Mouse (Mus musculus): Measurements from ENCODE around the gene Rbm3. TPM values are rescaled to one million over a fixed set of nuclear protein-coding genes. Genes with fewer than 3 reads are reported as not detected.
A peak's percentile ranks its signal among the peaks of the same experiment; 100 is the strongest.
"Not testable (repeated sequence)": the region's sequence is repeated elsewhere in the genome, so short reads cannot be mapped to it uniquely, and the experiment has no call there.

The Rbm3 gene
- polyA plus RNA-seq, 1 experiment, result 19.6 TPM

DNA sequence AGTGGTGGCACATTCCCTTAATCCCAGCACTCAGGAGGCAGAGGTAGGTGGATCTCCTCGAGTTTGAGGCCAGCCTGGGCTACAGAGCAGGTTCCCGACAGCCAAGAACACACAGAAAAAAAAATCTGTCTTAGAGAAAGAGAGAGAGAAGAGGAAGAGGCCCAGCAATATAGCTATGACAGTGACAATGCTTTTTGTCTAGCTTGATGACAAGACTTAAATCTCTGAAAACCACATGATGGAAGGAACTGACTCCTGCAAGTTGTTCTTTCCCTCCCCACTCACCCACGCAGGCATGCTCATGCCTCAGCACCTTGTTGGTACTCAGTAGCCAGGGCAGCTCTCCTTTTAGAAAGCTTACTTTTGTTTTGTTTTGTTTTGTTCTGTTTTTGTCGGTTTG is 46.2 kb downstream of the Rbm3 start:
- H3K36me3 ChIP-seq (ENCODE audit: control insufficient read depth, insufficient read depth, low read length), result no peaks in the 10 kb centered on the region

DNA sequence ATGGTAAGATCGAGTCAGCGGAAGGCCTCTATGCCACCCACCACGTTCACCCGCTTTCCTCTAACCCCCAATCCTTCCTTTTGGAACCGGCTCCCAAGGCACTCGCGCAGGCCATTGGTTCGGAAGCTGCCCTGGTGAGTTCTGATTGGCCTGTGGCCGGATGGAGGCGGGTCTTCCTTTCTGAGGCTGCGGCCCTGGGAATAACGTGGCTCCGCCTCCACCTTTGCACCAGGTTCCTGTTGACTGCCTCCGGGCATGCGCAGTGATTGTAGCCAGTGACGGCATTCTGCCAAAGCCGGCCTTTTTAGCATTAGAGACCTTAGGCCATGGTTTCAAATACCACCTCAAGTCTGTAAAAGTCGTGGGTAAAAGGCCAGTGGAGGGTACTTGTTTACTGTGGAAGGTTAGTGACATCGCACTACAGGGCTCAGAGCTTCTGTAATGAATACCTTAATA is 48.9 kb downstream of the Rbm3 start:
- H3K27ac ChIP-seq (ENCODE audit: control insufficient read depth, insufficient read depth, low read depth, low read length), result peak overlapping the region; percentile 81
- peak overlapping the region; percentile 65 for H3K4me3 ChIP-seq (ENCODE audit: control insufficient read depth, low read depth, low read length)
- H3K27me3 ChIP-seq (ENCODE audit: control insufficient read depth, insufficient read depth, low read length), result no peaks in the 10 kb centered on the region
- H3K36me3 ChIP-seq (ENCODE audit: control insufficient read depth, insufficient read depth, low read length), result no peaks in the 10 kb centered on the region
- TF ChIP-seq CTCF (IDR thresholded peaks at IDR 0.05; ENCODE audit: control insufficient read depth, insufficient read depth, insufficient replicate concordance, low read depth, low read length), result no peak
- TF ChIP-seq POLR2A (IDR thresholded peaks at IDR 0.05; ENCODE audit: control insufficient read depth, low read depth, low read length), result no peak
- H3K4me1 ChIP-seq (ENCODE audit: control insufficient read depth, insufficient read depth, low read length), result no peaks in the 10 kb centered on the region

More for the DNA sequence above, 46.2 kb downstream of the Rbm3 start:
- Histone ChIP-seq H3K4me3 (ENCODE audit: control insufficient read depth, low read depth, low read length) (no peak overlapping the region), H3K27me3 (ENCODE audit: control insufficient read depth, insufficient read depth, low read length) (no peaks in the 10 kb centered on the region), H3K27ac (ENCODE audit: control insufficient read depth, insufficient read depth, low read depth, low read length) (no peak overlapping the region), H3K4me1 (ENCODE audit: control insufficient read depth, insufficient read depth, low read length) (no peaks in the 10 kb centered on the region)
- TF ChIP-seq POLR2A (IDR thresholded peaks at IDR 0.05; ENCODE audit: control insufficient read depth, low read depth, low read length) (no peak), CTCF (IDR thresholded peaks at IDR 0.05; ENCODE audit: control insufficient read depth, insufficient read depth, insufficient replicate concordance, low read depth, low read length) (no peak)

DNA sequence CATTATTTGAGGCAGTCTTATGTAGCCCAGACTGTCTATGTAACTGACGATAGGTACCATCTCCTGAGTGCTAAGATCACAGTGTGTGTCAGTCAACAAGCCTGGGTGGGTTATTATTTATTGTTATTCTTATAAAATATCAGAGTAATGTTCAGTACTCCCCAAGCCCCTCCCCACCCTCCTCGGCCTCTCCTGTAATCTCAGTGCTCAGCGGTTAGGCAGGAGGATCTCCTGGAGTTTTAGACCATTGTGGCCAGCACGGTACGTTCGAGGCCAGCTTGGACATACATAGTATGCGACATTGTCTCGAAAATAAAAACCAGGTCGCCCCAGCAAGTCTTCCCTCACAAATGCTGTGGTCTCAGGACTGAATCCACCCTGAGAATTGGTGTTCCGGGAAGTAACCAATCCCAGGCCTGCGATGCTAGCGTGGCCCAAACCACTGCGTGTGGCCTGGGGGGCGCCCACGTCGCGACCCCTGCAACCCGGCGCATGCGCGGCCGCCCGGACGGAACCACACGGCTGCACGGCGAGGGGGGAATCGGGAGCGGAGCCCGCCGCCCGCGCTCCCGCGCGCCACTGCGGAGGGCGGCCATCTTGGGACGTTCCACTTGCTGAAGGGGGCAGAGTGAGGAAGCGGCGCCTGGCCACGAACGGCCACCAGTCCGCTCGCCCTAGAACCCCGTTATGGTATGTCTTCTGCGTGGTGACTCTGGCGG is 49.5 kb downstream of the Rbm3 start:
- peak overlapping the region; percentile 81 for H3K27ac ChIP-seq (ENCODE audit: control insufficient read depth, insufficient read depth, low read depth, low read length)
- H3K27me3 ChIP-seq (ENCODE audit: control insufficient read depth, insufficient read depth, low read length); H3K36me3 ChIP-seq (ENCODE audit: control insufficient read depth, insufficient read depth, low read length); H3K4me1 ChIP-seq (ENCODE audit: control insufficient read depth, insufficient read depth, low read length): not testable (repeated sequence)
- H3K4me3 ChIP-seq (ENCODE audit: control insufficient read depth, low read depth, low read length), result peak overlapping the region; percentile 65

DNA sequence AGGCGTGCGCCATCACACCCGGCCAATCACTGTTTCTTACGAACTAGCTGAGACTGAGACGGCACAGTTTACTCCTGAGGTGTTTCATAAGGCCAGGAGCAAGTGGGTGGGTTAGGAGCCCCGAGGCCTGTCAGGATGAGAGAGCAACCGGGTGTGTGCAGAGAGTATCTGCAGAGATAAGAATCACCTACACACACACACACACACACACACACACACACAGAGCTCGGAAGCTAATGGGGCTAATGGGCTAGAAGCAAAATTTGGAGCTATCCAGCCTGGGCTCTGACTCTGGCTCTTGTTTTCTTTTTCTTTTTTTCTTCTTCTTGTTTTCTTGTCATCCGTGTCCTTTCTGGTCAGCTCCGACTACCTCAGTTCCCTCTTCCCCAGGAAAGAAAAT is 50.1 kb downstream of the Rbm3 start:
- Histone ChIP-seq H3K27me3 (ENCODE audit: control insufficient read depth, insufficient read depth, low read length) (no peaks in the 10 kb centered on the region), H3K36me3 (ENCODE audit: control insufficient read depth, insufficient read depth, low read length) (no peaks in the 10 kb centered on the region), H3K4me3 (ENCODE audit: control insufficient read depth, low read depth, low read length) (no peak overlapping the region), H3K4me1 (ENCODE audit: control insufficient read depth, insufficient read depth, low read length) (no peaks in the 10 kb centered on the region), H3K27ac (ENCODE audit: control insufficient read depth, insufficient read depth, low read depth, low read length) (no peak overlapping the region)
- no peak for TF ChIP-seq CTCF (IDR thresholded peaks at IDR 0.05; ENCODE audit: control insufficient read depth, insufficient read depth, insufficient replicate concordance, low read depth, low read length)

DNA sequence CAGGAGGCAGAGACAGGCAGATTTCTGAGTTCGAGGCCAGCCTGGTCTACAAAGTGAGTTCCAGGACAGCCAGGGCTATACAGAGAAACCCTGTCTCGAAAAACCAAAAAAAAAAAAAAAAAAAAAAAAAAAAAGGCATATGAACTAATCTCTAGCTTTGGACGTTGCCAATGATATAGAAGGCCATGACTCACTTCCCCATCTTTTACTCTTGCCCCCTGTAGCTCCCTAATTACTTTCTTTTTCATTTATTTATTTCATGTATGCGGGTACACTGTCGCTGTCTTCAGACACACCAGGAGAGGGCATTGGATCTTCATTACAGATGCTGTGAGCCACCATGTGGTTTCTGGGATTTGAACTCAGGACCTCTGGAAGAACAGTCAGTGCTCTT is 54.7 kb downstream of the Rbm3 start:
- H3K4me3 ChIP-seq (ENCODE audit: control insufficient read depth, low read depth, low read length); H3K36me3 ChIP-seq (ENCODE audit: control insufficient read depth, insufficient read depth, low read length); H3K27ac ChIP-seq (ENCODE audit: control insufficient read depth, insufficient read depth, low read depth, low read length); H3K4me1 ChIP-seq (ENCODE audit: control insufficient read depth, insufficient read depth, low read length); H3K27me3 ChIP-seq (ENCODE audit: control insufficient read depth, insufficient read depth, low read length): not testable (repeated sequence)

DNA sequence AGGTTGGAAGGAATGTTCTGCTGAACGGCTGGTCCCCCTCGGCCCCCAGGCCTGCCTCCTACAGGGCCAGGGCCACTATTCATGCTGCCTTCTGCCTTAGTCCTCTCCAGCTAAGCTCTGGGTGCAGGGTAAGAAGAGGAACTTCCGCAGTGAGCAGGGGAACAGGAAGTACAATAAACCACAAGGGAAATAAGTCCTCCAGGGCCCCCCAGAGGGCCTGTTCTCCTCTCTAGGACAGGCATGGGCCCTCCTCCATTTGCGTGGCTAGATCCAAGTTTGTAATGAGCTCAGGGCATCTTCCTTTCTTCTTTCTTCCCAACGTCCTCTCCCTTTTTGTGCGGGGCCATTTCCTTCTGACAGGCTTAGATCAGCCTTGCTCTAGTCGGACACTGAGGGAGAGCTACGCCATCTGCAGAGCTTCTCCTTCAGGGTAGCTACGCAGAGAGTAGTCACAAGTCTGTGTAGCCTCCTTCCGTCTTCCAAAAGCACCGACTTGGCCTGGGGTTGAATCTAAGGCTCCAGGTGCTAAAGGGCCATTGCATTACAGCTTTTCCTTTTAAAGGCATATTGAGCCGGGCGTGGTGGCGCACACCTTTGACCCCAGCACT is 55.2 kb downstream of the Rbm3 start, which contains the start of gene Was:
Was (minus strand) TSS at position 153 of the 608 bp plus-strand sequence.
- Histone ChIP-seq H3K27ac (ENCODE audit: control insufficient read depth, insufficient read depth, low read depth, low read length) (no peak within 1 kb of the TSS), H3K4me1 (ENCODE audit: control insufficient read depth, insufficient read depth, low read length) (no peaks in the 10 kb centered on the region), H3K4me3 (ENCODE audit: control insufficient read depth, low read depth, low read length) (no peak within 1 kb of the TSS), H3K36me3 (ENCODE audit: control insufficient read depth, insufficient read depth, low read length) (no peaks in the 10 kb centered on the region), H3K27me3 (ENCODE audit: control insufficient read depth, insufficient read depth, low read length) (no peaks in the 10 kb centered on the region)
- TF ChIP-seq POLR2A (IDR thresholded peaks at IDR 0.05; ENCODE audit: control insufficient read depth, low read depth, low read length) (no peak), CTCF (IDR thresholded peaks at IDR 0.05; ENCODE audit: control insufficient read depth, insufficient read depth, insufficient replicate concordance, low read depth, low read length) (no peak)

DNA sequence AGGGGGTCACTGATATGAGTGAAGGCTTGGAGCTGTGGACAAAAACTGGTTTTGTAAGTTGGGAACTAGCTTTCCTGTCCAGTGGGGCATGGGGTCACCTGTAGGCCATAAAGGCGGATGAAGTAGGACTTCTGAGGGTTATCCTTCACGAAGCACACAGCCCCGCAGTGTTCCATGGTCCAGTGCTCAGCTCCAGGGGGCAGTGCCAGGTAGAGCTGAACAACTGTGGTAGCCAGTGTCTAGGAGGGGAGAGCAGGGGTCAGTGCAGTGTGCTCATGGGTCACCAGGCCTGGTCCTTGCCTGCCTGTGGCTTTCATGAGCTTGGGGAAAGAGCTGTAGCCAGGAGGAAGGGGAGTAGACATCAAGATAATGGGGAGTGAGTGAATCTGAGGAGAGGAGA is 55.9 kb downstream of the Rbm3 start:
- TF ChIP-seq CTCF (IDR thresholded peaks at IDR 0.05; ENCODE audit: control insufficient read depth, insufficient read depth, insufficient replicate concordance, low read depth, low read length) (no peak), POLR2A (IDR thresholded peaks at IDR 0.05; ENCODE audit: control insufficient read depth, low read depth, low read length) (no peak)
- Histone ChIP-seq H3K4me1 (ENCODE audit: control insufficient read depth, insufficient read depth, low read length) (no peaks in the 10 kb centered on the region), H3K27me3 (ENCODE audit: control insufficient read depth, insufficient read depth, low read length) (no peaks in the 10 kb centered on the region), H3K27ac (ENCODE audit: control insufficient read depth, insufficient read depth, low read depth, low read length) (no peak overlapping the region), H3K4me3 (ENCODE audit: control insufficient read depth, low read depth, low read length) (no peak overlapping the region), H3K36me3 (ENCODE audit: control insufficient read depth, insufficient read depth, low read length) (no peaks in the 10 kb centered on the region)

Other genes with a start within 250 kb of the Rbm3 start
- 6.9 and 7.2 TPM in 2 replicates for gene Pqbp1, start 246.6 kb downstream of the Rbm3 start, polyA plus RNA-seq (2012; rRNA removed)
- 19.0 and 21.0 TPM in 2 replicates for gene Timm17b, start 246.5 kb downstream of the Rbm3 start, polyA plus RNA-seq (2012; rRNA removed)
- gene Gm10491, start 238.0 kb downstream of the Rbm3 start, polyA plus RNA-seq (2012; rRNA removed), result not detected in 2 replicates
- not detected in 2 replicates for gene Gm10490, start 236.3 kb downstream of the Rbm3 start, polyA plus RNA-seq (2012; rRNA removed)
- gene Pcsk1n, start 226.1 kb downstream of the Rbm3 start, polyA plus RNA-seq (2012; rRNA removed), result 8.2 and 10.0 TPM in 2 replicates
- 0.32 and 0.41 TPM in 2 replicates for gene Eras, start 217.3 kb downstream of the Rbm3 start, polyA plus RNA-seq (2012; rRNA removed)
- gene Hdac6, start 198.0 kb downstream of the Rbm3 start, polyA plus RNA-seq (2012; rRNA removed), result 63.1 and 65.4 TPM in 2 replicates
- 16.8 and 22.1 TPM in 2 replicates for gene Gata1, start 167.8 kb downstream of the Rbm3 start, polyA plus RNA-seq (2012; rRNA removed)
- not detected in 2 replicates for gene Glod5, start 127.4 kb downstream of the Rbm3 start, polyA plus RNA-seq (2012; rRNA removed)
- 8.1 and 10.0 TPM in 2 replicates for gene Suv39h1, start 71.1 kb downstream of the Rbm3 start, polyA plus RNA-seq (2012; rRNA removed)
- 0.13 and 0.20 TPM in 2 replicates for gene Was, start 55.4 kb downstream of the Rbm3 start, polyA plus RNA-seq (2012; rRNA removed)
- 70.5 and 78.2 TPM in 2 replicates for gene Wdr13, start 13.0 kb downstream of the Rbm3 start, polyA plus RNA-seq (2012; rRNA removed)
- 16.7 and 18.2 TPM in 2 replicates for gene Tbc1d25, start 30.3 kb upstream of the Rbm3 start, polyA plus RNA-seq (2012; rRNA removed)
- 15.2 and 20.9 TPM in 2 replicates for gene Ebp, start 47.6 kb upstream of the Rbm3 start, polyA plus RNA-seq (2012; rRNA removed)
- gene Porcn, start 60.6 kb upstream of the Rbm3 start, polyA plus RNA-seq (2012; rRNA removed), result 14.0 and 20.0 TPM in 2 replicates
- 4.9 and 5.5 TPM in 2 replicates for gene Ftsj1, start 106.5 kb upstream of the Rbm3 start, polyA plus RNA-seq (2012; rRNA removed)
- 19.9 and 34.6 TPM in 2 replicates for gene Slc38a5, start 125.3 kb upstream of the Rbm3 start, polyA plus RNA-seq (2012; rRNA removed)
- 0.17 TPM in 1 of 2 replicates, not detected in the other for gene Ssxb10, start 181.5 kb upstream of the Rbm3 start, polyA plus RNA-seq (2012; rRNA removed)
- not detected in 2 replicates for gene Ssxb9, start 221.1 kb upstream of the Rbm3 start, polyA plus RNA-seq (2012; rRNA removed)